ENCODE assay signal across 8 mouse cellular contexts in the genomic region with DNA sequence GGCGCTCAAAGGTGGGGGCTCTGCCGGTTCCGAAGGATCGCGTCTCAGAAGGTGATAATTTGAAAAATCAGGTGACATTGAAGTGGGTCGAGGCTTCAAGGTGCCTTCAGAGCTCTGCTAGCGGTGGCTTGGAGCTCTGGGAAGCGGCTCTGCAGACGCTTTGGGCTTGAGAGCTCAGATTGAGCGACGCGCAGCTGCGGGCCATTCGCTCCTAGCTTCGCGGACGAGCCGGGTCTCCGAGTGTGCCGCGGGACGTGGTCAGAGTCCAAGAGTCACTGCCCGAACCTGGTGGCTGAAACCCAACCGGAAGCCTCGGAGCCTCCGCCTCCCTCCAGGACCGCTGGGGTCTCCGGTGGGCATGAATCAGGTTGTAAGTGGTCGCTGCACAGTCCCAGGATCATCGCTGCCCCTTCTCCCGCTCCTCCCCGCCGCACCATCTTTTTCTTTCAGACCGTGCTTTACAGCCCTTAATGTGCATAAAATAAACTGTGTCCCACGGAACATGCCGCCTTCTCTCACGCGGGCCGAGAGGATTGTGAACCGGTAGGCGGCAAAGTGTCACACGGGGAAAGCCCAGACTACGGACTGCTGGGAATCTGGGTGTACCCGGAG. TPM values are rescaled to one million over a fixed set of nuclear protein-coding genes. Genes with fewer than 3 reads are reported as not detected.
DNase-seq lines count a peak whose midpoint lies in the region; ATAC-seq and TF ChIP-seq lines count a peak whose summit lies in the region.

No protein-coding gene starts in this region.

- ATAC-seq in embryonic facial prominence, embryonic 15.5 days (ENCODE audit: insufficient number of reproducible peaks, low FRiP score, low TSS enrichment, low read depth) = no peak
- ATAC-seq in intestine, embryonic 14.5 days (replicated peaks; ENCODE audit: low FRiP score, low TSS enrichment, low read depth) = no peak
- no peak for ATAC-seq in midbrain, embryonic 12.5 days (ENCODE audit: low FRiP score, low read depth)
- no peak for ATAC-seq in frontal cortex, adult (ENCODE audit: low TSS enrichment)

- under 1% methylated on average over 44 of the region's 44 CpGs for WGBS in embryonic facial prominence, embryonic 15.5 days
- under 1% methylated on average over 44 of the region's 44 CpGs for WGBS in intestine, embryonic 14.5 days
- under 1% methylated on average over 44 of the region's 44 CpGs for WGBS in midbrain, embryonic 12.5 days

- no peak for TF ChIP-seq CTCF in gastrocnemius, adult 2 months (IDR thresholded peaks at IDR 0.05)

- peaks cover 84% of the 10 kb centered on the region for H3K27me3 ChIP-seq in embryonic facial prominence, embryonic 15.5 days
- H3K27me3 ChIP-seq in intestine, embryonic 14.5 days (replicated peaks; ENCODE audit: control insufficient read depth, insufficient read depth, low read length) = peaks cover 95% of the 10 kb centered on the region
- H3K27me3 ChIP-seq in midbrain, embryonic 12.5 days = peaks cover 89% of the 10 kb centered on the region

- H3K4me2 ChIP-seq in embryonic facial prominence, embryonic 15.5 days (replicated peaks) = peak overlapping the region; percentile 44
- peak overlapping the region; percentile 32 for H3K4me2 ChIP-seq in intestine, embryonic 14.5 days (ENCODE audit: low read length)
- H3K4me2 ChIP-seq in midbrain, embryonic 12.5 days (replicated peaks) = peak overlapping the region; percentile 43

- H3K4me1 ChIP-seq in embryonic facial prominence, embryonic 15.5 days = peaks cover 17% of the 10 kb centered on the region
- H3K4me1 ChIP-seq in intestine, embryonic 14.5 days (replicated peaks; ENCODE audit: control insufficient read depth, insufficient read depth, low read length) = peaks cover 7% of the 10 kb centered on the region; the same call in 1 of the 2 replicates
- H3K4me1 ChIP-seq in midbrain, embryonic 12.5 days = peaks cover 14% of the 10 kb centered on the region

- no peaks in the 10 kb centered on the region for H3K36me3 ChIP-seq in embryonic facial prominence, embryonic 15.5 days
- H3K36me3 ChIP-seq in intestine, embryonic 14.5 days (ENCODE audit: control insufficient read depth, insufficient read depth, low read length) = no peaks in the 10 kb centered on the region
- H3K36me3 ChIP-seq in midbrain, embryonic 12.5 days = no peaks in the 10 kb centered on the region

- no peaks in the 10 kb centered on the region for H3K9me3 ChIP-seq in embryonic facial prominence, embryonic 15.5 days (replicated peaks)
- no peaks in the 10 kb centered on the region for H3K9me3 ChIP-seq in intestine, embryonic 14.5 days (ENCODE audit: control insufficient read depth, low read length)
- no peaks in the 10 kb centered on the region for H3K9me3 ChIP-seq in midbrain, embryonic 12.5 days

- H3K9ac ChIP-seq in embryonic facial prominence, embryonic 15.5 days = no peak overlapping the region
- H3K9ac ChIP-seq in intestine, embryonic 14.5 days (ENCODE audit: low read length) = no peak overlapping the region
- H3K9ac ChIP-seq in midbrain, embryonic 12.5 days (replicated peaks) = no peak overlapping the region

- DNase-seq in gastrocnemius, adult 2 months = no peak
- no peak for DNase-seq in gastrocnemius, postnatal 10 days
- DNase-seq in intestine, embryonic 14.5 days (ENCODE audit: low spot score) = peak; percentile 78
- DNase-seq in adipocyte (ENCODE audit: low spot score) = no peak
- no peak for DNase-seq in gastrocnemius, postnatal 4 days (ENCODE audit: low spot score in 2 of 2)

- intact Hi-C loops in gastrocnemius, adult 2 months (cut with DNase I) = no loop called here

- H3K4me3 ChIP-seq in gastrocnemius, adult 2 months = peak overlapping the region; percentile 61
- H3K4me3 ChIP-seq in embryonic facial prominence, embryonic 15.5 days (replicated peaks) = peak overlapping the region; percentile 30
- 0 out of 2 replicates have a peak overlapping the region, but pooled peaks have one; percentile 10 for H3K4me3 ChIP-seq in intestine, embryonic 14.5 days (ENCODE audit: low read depth, low read length)
- H3K4me3 ChIP-seq in midbrain, embryonic 12.5 days = peak overlapping the region; percentile 26

- H3K27ac ChIP-seq in gastrocnemius, adult 2 months = no peak overlapping the region
- no peak overlapping the region for H3K27ac ChIP-seq in embryonic facial prominence, embryonic 15.5 days (replicated peaks)
- no peak overlapping the region for H3K27ac ChIP-seq in intestine, embryonic 14.5 days (ENCODE audit: low read depth)
- no peak overlapping the region for H3K27ac ChIP-seq in midbrain, embryonic 12.5 days (replicated peaks)

RNA-seq across cellular contexts. Expression of a gene that starts 5.0 kb away (rescaled TPM):
- not detected for total RNA-seq in gastrocnemius, adult 2 months (2021)
- not detected for total RNA-seq in gastrocnemius, postnatal 10 days (2021)
- polyA plus RNA-seq in embryonic facial prominence, embryonic 15.5 days (2015; fragmentation: Nextera tagmentation; extraction: Ambion mirVana) = 8.8 and 11.4 TPM in 2 replicates
- polyA plus RNA-seq in intestine, embryonic 14.5 days (2014; fragmentation: Nextera tagmentation; extraction: Ambion mirVana) = 0.11 TPM in 1 of 2 replicates, not detected in the other
- not detected in 2 replicates for polyA plus RNA-seq in midbrain, embryonic 12.5 days (2016; fragmentation: Nextera tagmentation; extraction: Ambion mirVana)
- total RNA-seq in gastrocnemius, postnatal 4 days (2021) = not detected

Comparison
In these comparisons a context has a peak if more than half of its experiments do, and no peak if none do; other contexts are left out.
1. H3K4me3 ChIP-seq: peak in every context shown above with its lines; median percentile 61 in gastrocnemius, adult 2 months; 30 in embryonic facial prominence, embryonic 15.5 days; 26 in midbrain, embryonic 12.5 days; 10 in intestine, embryonic 14.5 days.